Mouse (Mus musculus) neutrophil, adult 83 days (primary cell): ENCODE data around the gene Ints6. TPM values are rescaled to one million over a fixed set of nuclear protein-coding genes. Genes with fewer than 3 reads are reported as not detected.

Experiments
- total RNA-seq, 2 experiments: library from RNA; stranded (reverse); gene quantifications; one replicate each; pipeline ENCODE4 v1.2.4; 2023

Gene Ints6
- total RNA-seq = 10 to 100 TPM; 35.0 to 35.8 TPM

GRCm38 (mm10) chr14:62761036-62761881 is at the start of gene Ints6:
Ints6 (minus strand) TSS chr14:62761169.

GRCm38 (mm10) chr14:62663367-62663766 is 97.6 kb downstream of the Ints6 start, which contains the start of gene Serpine3:
Serpine3 (plus strand) TSS chr14:62663667.

Other genes starting within 250 kb of the Ints6 start
- not detected for gene Fam124a, start 205.4 kb downstream of the Ints6 start, total RNA-seq
- not detected for gene Gm4131, start 194.2 kb downstream of the Ints6 start, total RNA-seq
- gene Serpine3, start 97.5 kb downstream of the Ints6 start, total RNA-seq = not detected
- gene Wdfy2, start 76.5 kb upstream of the Ints6 start, total RNA-seq = 10 to 100 TPM; 53.9 to 61.0 TPM
- not detected for gene Defb48, start 223.3 kb upstream of the Ints6 start, total RNA-seq
- not detected for gene Defb47, start 236.9 kb upstream of the Ints6 start, total RNA-seq